Mouse (Mus musculus): ENCODE results near the gene Cdk5r1. TPM values are rescaled to one million over a fixed set of nuclear protein-coding genes. Genes with fewer than 3 reads are reported as not detected.

Cdk5r1 gene
- polyA plus RNA-seq, 2 experiments, result 2.8 to 12.3 TPM

DNA sequence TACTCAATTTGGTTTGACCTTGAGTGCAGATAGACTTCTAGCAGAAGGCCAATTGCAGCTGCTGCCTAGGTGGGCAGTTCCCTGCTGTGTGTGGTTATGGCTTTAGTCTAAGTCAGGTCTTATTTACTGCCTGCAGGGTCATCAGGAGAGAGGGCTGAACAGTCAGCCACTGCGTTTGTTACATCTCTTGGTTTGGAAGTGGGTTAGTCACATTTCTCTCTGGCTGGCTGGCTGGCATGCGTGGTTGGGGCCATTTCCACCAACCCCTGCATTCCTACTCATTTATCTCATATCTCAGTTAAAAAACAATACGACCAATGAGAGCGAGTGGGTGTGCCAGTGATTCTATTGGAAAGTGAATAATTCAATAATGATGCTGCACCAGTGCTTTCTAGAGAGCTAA lies 22.7 kb downstream of the Cdk5r1 start:
- no peak overlapping the region for H3K4me3 ChIP-seq (replicated peaks; ENCODE audit: low read length)
- 66% methylated on average over 4 of the region's 4 CpGs for WGBS
- no peaks in the 10 kb centered on the region for H3K36me3 ChIP-seq (ENCODE audit: control insufficient read depth, insufficient read depth, low read length)
- H3K9ac ChIP-seq (ENCODE audit: low read depth, low read length, severe bottlenecking), result no peak overlapping the region
- H3K27me3 ChIP-seq (ENCODE audit: control insufficient read depth, insufficient read depth, low read length), result no peaks in the 10 kb centered on the region
- no peak overlapping the region for H3K27ac ChIP-seq (replicated peaks; ENCODE audit: low read depth, low read length)
- H3K4me2 ChIP-seq (replicated peaks; ENCODE audit: low read depth, low read length, severe bottlenecking), result no peak overlapping the region
- no peaks in the 10 kb centered on the region for H3K9me3 ChIP-seq (ENCODE audit: control insufficient read depth, low read length)
- ATAC-seq (ENCODE audit: low FRiP score, low read depth) (no peak), DNase-seq (ENCODE audit: low spot score) (no peak)
- peaks cover 11% of the 10 kb centered on the region for H3K4me1 ChIP-seq (ENCODE audit: control insufficient read depth, insufficient read depth, low read length)
- no peak for TF ChIP-seq POLR2A (IDR thresholded peaks at IDR 0.05; ENCODE audit: borderline replicate concordance, extremely low read depth, insufficient read depth, insufficient read length)

DNA sequence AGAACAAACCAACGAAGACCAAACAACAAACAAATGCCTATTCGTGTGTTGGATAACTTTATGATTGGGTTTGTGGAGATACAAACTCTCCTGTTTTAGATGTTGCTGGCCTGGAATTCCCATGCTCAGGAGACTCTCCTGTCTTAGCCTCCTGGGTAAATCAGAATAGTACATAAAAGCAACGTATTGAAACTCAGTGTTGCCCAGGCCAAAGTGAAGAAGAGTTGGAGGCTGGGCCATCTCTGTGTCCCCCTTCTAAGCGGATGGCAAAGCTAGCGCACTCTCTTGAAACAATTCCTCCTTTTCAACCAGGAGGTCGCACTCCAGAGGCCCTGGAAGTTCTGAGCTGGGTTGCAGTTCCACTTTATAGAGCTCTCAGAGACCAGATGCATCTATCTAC lies 26.5 kb downstream of the Cdk5r1 start:
- 88% methylated on average over 6 of the region's 6 CpGs for WGBS

DNA sequence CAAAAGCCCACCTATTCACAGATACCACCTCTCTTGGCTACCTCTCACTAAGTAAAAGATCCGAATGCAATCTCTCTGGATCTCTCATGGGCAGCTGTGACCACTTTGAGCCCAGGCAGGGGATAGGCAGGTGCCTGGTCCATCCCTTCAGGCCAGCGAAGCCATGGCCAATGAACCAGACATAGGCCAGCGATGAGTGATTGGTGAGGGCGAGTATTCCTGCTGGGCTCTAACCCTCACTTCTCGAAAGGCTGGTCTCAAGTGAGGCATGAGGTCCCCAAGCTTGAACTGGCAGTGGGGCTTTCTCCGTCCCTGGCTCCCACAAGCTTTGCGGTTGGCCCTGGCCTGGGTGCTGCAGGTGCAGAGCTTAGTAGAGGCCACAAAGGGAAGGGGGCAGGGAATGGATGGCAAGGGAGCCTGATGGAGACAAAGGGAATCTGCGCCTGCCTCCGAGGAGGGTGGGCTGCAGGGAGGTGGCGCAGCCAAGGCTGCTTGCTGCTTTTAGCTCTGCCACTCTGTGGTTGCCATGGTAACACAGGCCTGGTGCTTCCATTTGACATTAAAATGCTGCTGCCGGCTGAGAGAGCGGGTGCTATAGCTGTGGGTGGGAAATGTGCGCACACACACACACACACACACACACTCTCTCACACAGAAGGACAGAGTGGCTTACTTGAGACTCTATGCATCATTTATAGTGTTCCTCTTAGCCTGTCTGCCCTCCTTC lies 27.1 kb downstream of the Cdk5r1 start:
- H3K27ac ChIP-seq (replicated peaks; ENCODE audit: low read depth, low read length), result no peak overlapping the region
- H3K27me3 ChIP-seq (ENCODE audit: control insufficient read depth, insufficient read depth, low read length), result no peaks in the 10 kb centered on the region
- no peak overlapping the region for H3K4me2 ChIP-seq (replicated peaks; ENCODE audit: low read depth, low read length, severe bottlenecking)
- 23% methylated on average over 13 of the region's 13 CpGs for WGBS
- 0 out of 2 replicates have a peak, but pooled peaks have one; percentile 25 for ATAC-seq (ENCODE audit: low FRiP score, low read depth)
- 0 out of 2 replicates have a peak overlapping the region, but pooled peaks have one; percentile 12 for H3K9ac ChIP-seq (ENCODE audit: low read depth, low read length, severe bottlenecking)
- TF ChIP-seq POLR2A (IDR thresholded peaks at IDR 0.05; ENCODE audit: borderline replicate concordance, extremely low read depth, insufficient read depth, insufficient read length), result no peak
- no peak overlapping the region for H3K4me3 ChIP-seq (replicated peaks; ENCODE audit: low read length)
- H3K4me1 ChIP-seq (ENCODE audit: control insufficient read depth, insufficient read depth, low read length), result peaks cover 14% of the 10 kb centered on the region
- DNase-seq (ENCODE audit: low spot score), result peak; percentile 46
- H3K9me3 ChIP-seq (ENCODE audit: control insufficient read depth, low read length), result no peaks in the 10 kb centered on the region
- no peaks in the 10 kb centered on the region for H3K36me3 ChIP-seq (ENCODE audit: control insufficient read depth, insufficient read depth, low read length)

More for the DNA sequence above, 26.5 kb downstream of the Cdk5r1 start:
- DNase-seq (ENCODE audit: low spot score), result no peak
- ATAC-seq (ENCODE audit: low FRiP score, low read depth), result no peak
- Histone ChIP-seq H3K4me1 (ENCODE audit: control insufficient read depth, insufficient read depth, low read length) (peaks cover 12% of the 10 kb centered on the region), H3K27me3 (ENCODE audit: control insufficient read depth, insufficient read depth, low read length) (no peaks in the 10 kb centered on the region), H3K4me2 (replicated peaks; ENCODE audit: low read depth, low read length, severe bottlenecking) (no peak overlapping the region), H3K4me3 (replicated peaks; ENCODE audit: low read length) (no peak overlapping the region), H3K9ac (ENCODE audit: low read depth, low read length, severe bottlenecking) (no peak overlapping the region), H3K9me3 (ENCODE audit: control insufficient read depth, low read length) (no peaks in the 10 kb centered on the region), H3K36me3 (ENCODE audit: control insufficient read depth, insufficient read depth, low read length) (no peaks in the 10 kb centered on the region), H3K27ac (replicated peaks; ENCODE audit: low read depth, low read length) (no peak overlapping the region)
- TF ChIP-seq POLR2A (IDR thresholded peaks at IDR 0.05; ENCODE audit: borderline replicate concordance, extremely low read depth, insufficient read depth, insufficient read length), result no peak

DNA sequence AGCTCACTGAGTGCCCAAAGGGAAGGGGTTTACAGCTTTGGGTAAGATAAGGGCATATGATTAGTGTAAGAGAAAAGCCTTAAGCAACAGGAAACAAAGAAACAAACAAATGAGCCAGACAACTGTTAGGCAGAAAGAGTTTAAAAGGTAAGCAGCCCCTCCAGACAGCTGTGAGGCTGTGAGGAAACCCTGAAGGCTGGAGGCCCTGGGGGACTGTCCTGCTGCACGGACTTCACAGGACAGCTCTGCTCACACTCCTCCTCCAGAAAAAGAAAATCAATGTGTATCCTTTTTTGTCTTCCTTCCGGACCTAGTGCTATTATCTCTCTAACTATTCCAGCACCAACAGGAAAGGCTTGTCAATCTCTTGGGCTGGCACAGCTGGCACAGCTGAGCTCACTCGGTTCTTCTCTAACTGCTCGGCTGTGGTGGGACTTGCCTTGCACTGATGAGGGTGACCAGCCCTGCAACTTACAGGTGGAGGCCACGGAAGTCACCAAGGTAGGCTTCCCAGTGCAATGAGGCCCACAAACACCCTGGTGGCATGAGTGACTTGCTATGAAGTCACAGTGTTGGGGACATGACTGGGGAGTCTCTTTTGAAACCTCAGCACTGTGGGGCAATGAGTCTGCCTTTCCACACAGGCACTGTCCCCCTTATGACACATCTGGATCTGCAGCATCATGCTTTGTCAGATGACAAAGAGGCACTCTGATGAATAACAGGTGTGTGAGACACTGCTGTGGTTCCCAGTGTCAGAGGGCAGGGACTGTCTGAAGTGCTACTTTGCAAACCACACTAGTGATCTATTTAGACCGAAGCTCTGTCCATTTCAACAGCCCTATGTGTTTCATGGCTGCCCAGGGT lies 27.9 kb downstream of the Cdk5r1 start:
- H3K9ac ChIP-seq (ENCODE audit: low read depth, low read length, severe bottlenecking), result no peak overlapping the region
- no peaks in the 10 kb centered on the region for H3K36me3 ChIP-seq (ENCODE audit: control insufficient read depth, insufficient read depth, low read length)
- H3K27ac ChIP-seq (replicated peaks; ENCODE audit: low read depth, low read length), result no peak overlapping the region
- no peak for ATAC-seq (ENCODE audit: low FRiP score, low read depth)
- H3K9me3 ChIP-seq (ENCODE audit: control insufficient read depth, low read length), result no peaks in the 10 kb centered on the region
- H3K4me2 ChIP-seq (replicated peaks; ENCODE audit: low read depth, low read length, severe bottlenecking), result no peak overlapping the region
- peaks cover 19% of the 10 kb centered on the region for H3K4me1 ChIP-seq (ENCODE audit: control insufficient read depth, insufficient read depth, low read length)
- H3K27me3 ChIP-seq (ENCODE audit: control insufficient read depth, insufficient read depth, low read length), result no peaks in the 10 kb centered on the region
- TF ChIP-seq POLR2A (IDR thresholded peaks at IDR 0.05; ENCODE audit: borderline replicate concordance, extremely low read depth, insufficient read depth, insufficient read length), result no peak
- 44% methylated on average over 6 of the region's 6 CpGs for WGBS
- DNase-seq (ENCODE audit: low spot score), result no peak
- H3K4me3 ChIP-seq (replicated peaks; ENCODE audit: low read length), result no peak overlapping the region

DNA sequence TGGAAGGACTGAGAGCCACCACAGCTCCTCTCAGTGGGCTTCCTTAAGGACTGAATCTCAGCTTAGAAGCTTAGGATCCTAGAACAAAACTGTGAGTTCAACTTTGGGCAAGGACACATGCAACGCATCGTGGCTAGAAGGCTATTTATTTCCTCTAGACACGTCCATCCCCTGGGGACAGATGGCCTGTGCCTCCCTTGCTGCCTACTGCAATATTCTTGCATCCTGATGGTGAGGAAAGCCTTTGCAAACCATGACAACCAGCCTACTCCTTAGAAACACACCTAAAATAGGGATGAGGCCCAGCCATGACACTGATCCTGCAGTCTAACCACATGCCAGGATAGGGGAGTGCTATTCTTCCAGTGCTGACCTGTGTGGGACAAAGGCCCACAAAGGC lies 28.8 kb downstream of the Cdk5r1 start:
- H3K9ac ChIP-seq (ENCODE audit: low read depth, low read length, severe bottlenecking), result no peak overlapping the region
- H3K36me3 ChIP-seq (ENCODE audit: control insufficient read depth, insufficient read depth, low read length), result no peaks in the 10 kb centered on the region
- H3K4me1 ChIP-seq (ENCODE audit: control insufficient read depth, insufficient read depth, low read length), result peaks cover 19% of the 10 kb centered on the region
- WGBS, result 91% methylated on average over 3 of the region's 3 CpGs
- H3K27ac ChIP-seq (replicated peaks; ENCODE audit: low read depth, low read length), result no peak overlapping the region
- TF ChIP-seq POLR2A (IDR thresholded peaks at IDR 0.05; ENCODE audit: borderline replicate concordance, extremely low read depth, insufficient read depth, insufficient read length), result no peak
- H3K27me3 ChIP-seq (ENCODE audit: control insufficient read depth, insufficient read depth, low read length), result no peaks in the 10 kb centered on the region
- no peak overlapping the region for H3K4me2 ChIP-seq (replicated peaks; ENCODE audit: low read depth, low read length, severe bottlenecking)
- no peak for DNase-seq (ENCODE audit: low spot score)
- no peaks in the 10 kb centered on the region for H3K9me3 ChIP-seq (ENCODE audit: control insufficient read depth, low read length)
- H3K4me3 ChIP-seq (replicated peaks; ENCODE audit: low read length), result no peak overlapping the region
- ATAC-seq (ENCODE audit: low FRiP score, low read depth), result no peak

Measured in limb, embryonic 14.5 days (tissue).